Mouse (Mus musculus): ENCODE measurements at regions not wholly inside any gene's neighbourhood (a gene's known extent, or its start where the extent isn't known, plus 50 kb on each side); places are given as distances from the start of the nearest gene placed in this dataset.

DNA sequence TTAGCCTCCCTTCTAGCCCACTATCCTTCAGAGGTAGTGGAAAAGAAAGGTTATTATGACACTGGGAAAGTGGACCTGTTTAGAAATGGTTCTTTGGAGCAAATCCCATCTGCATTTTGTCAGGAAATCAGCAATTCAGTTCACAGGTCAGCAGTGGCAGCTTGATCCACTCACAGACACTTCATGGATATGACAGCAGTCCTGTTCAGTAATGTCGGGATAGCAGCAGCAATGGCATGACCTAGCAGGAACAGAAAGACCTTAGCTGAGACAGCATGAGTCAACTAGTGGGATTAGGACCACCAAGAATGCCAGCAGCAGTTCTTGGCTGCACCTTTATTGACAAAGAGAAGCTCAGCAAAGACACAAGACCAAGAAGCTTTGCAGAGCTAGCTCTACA, 365.8 kb upstream of the Tmem132c start:
- H3K27ac ChIP-seq (replicated peaks; ENCODE audit: low read depth, low read length) = no peak overlapping the region
- H3K4me1 ChIP-seq (ENCODE audit: control insufficient read depth, insufficient read depth, low read length) = no peaks in the 10 kb centered on the region
- H3K36me3 ChIP-seq (ENCODE audit: control insufficient read depth, insufficient read depth, low read length) = no peaks in the 10 kb centered on the region
- no peak overlapping the region for H3K9ac ChIP-seq (ENCODE audit: low read depth, low read length)
- ATAC-seq (ENCODE audit: low read depth) (no peak), DNase-seq (ENCODE audit: low spot score) (no peak)
- H3K9me3 ChIP-seq (ENCODE audit: control insufficient read depth, low read length) = peaks cover 4% of the 10 kb centered on the region; the same call in 1 of the 2 replicates
- H3K27me3 ChIP-seq (replicated peaks; ENCODE audit: control insufficient read depth, insufficient read depth, low read length) = no peaks in the 10 kb centered on the region
- 74% methylated on average over 1 of the region's 1 CpGs for WGBS
- no peak overlapping the region for H3K4me3 ChIP-seq (ENCODE audit: low read depth, low read length)
- H3K4me2 ChIP-seq (ENCODE audit: low read depth, low read length) = no peak overlapping the region

DNA sequence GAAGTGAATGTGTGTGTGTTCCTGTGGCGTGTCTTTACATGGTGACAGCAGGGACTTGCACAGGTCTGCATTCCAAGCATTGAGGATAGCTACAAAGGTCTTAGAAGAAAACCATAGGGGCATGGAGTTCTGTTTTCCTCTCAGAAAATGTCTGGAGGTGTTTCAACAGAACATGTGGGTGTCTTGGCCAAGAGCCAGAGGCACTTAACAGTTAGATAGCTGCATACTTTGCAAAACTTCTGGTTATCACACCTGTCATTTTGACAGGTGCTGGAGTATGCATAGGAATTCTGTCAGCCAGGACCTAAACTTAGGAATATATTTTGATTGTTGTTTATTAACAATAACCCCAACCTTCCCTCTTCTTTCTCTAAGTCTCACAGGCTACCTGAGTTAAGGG, 350.9 kb upstream of the Tmem132c start:
- WGBS = 50% methylated on average over 1 of the region's 1 CpGs
- no peak overlapping the region for H3K4me2 ChIP-seq (ENCODE audit: low read depth, low read length)
- H3K9ac ChIP-seq (ENCODE audit: low read depth, low read length) = no peak overlapping the region
- no peak overlapping the region for H3K27ac ChIP-seq (replicated peaks; ENCODE audit: low read depth, low read length)
- H3K4me1 ChIP-seq (ENCODE audit: control insufficient read depth, insufficient read depth, low read length) = no peaks in the 10 kb centered on the region
- peak; percentile 61 for DNase-seq (ENCODE audit: low spot score)
- no peaks in the 10 kb centered on the region for H3K36me3 ChIP-seq (ENCODE audit: control insufficient read depth, insufficient read depth, low read length)
- H3K27me3 ChIP-seq (replicated peaks; ENCODE audit: control insufficient read depth, insufficient read depth, low read length) = no peaks in the 10 kb centered on the region
- peaks cover 7% of the 10 kb centered on the region; the same call in 1 of the 2 replicates for H3K9me3 ChIP-seq (ENCODE audit: control insufficient read depth, low read length)
- no peak overlapping the region for H3K4me3 ChIP-seq (ENCODE audit: low read depth, low read length)
- ATAC-seq (ENCODE audit: low read depth) = no peak

DNA sequence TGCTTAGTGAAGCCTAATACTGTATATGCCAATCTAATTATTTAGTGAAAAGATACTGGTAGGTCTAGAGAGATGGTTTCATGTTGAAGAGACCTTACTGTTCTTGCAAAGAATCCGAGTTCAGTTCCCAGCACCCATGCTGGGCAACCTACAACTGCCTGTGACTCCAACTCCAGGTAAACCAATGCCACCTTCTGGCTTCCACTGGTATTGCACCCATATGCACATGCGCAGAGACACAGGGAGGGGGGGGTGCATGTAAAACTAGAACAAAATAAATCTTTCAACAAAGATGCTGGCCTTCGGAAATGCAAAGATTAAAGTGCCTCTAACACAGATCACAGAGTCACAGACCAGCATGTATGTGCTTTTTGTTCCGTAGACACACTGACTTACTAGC, 348.5 kb upstream of the Tmem132c start:
- no peak overlapping the region for H3K9ac ChIP-seq (ENCODE audit: low read depth, low read length)
- H3K4me2 ChIP-seq (ENCODE audit: low read depth, low read length) = no peak overlapping the region
- no peaks in the 10 kb centered on the region for H3K27me3 ChIP-seq (replicated peaks; ENCODE audit: control insufficient read depth, insufficient read depth, low read length)
- peaks cover 7% of the 10 kb centered on the region; the same call in 1 of the 2 replicates for H3K9me3 ChIP-seq (ENCODE audit: control insufficient read depth, low read length)
- DNase-seq (ENCODE audit: low spot score) (no peak), ATAC-seq (ENCODE audit: low read depth) (no peak)
- H3K36me3 ChIP-seq (ENCODE audit: control insufficient read depth, insufficient read depth, low read length) = no peaks in the 10 kb centered on the region
- H3K4me1 ChIP-seq (ENCODE audit: control insufficient read depth, insufficient read depth, low read length) = no peaks in the 10 kb centered on the region
- no peak overlapping the region for H3K4me3 ChIP-seq (ENCODE audit: low read depth, low read length)
- no peak overlapping the region for H3K27ac ChIP-seq (replicated peaks; ENCODE audit: low read depth, low read length)
- WGBS = 93% methylated on average over 4 of the region's 4 CpGs

DNA sequence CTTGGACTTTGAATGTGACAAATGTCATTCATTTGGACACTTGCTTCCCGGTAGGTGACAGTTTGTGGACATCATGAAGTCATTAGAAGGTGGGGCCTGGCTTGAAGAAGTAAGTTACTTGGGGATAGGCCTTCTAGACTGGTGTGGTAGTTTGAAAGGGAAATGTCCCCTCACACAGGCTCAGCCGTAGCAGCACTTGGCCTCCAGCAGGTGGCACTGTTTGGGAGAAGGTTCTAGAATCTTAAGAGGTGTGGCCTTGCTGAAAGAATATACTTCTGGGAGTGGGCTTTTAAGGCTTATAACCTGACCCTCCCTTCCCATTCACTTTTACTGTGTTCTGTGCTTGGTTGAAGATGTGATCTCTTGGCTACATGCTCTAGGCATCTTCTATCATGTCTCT, 331.5 kb upstream of the Tmem132c start:
- no peaks in the 10 kb centered on the region for H3K4me1 ChIP-seq (ENCODE audit: control insufficient read depth, insufficient read depth, low read length)
- H3K27me3 ChIP-seq (replicated peaks; ENCODE audit: control insufficient read depth, insufficient read depth, low read length) = no peaks in the 10 kb centered on the region
- DNase-seq (ENCODE audit: low spot score) (no peak), ATAC-seq (ENCODE audit: low read depth) (no peak)
- H3K4me3 ChIP-seq (ENCODE audit: low read depth, low read length) = no peak overlapping the region
- no peak overlapping the region for H3K4me2 ChIP-seq (ENCODE audit: low read depth, low read length)
- H3K36me3 ChIP-seq (ENCODE audit: control insufficient read depth, insufficient read depth, low read length) = no peaks in the 10 kb centered on the region
- H3K9me3 ChIP-seq (ENCODE audit: control insufficient read depth, low read length) = no peaks in the 10 kb centered on the region
- H3K27ac ChIP-seq (replicated peaks; ENCODE audit: low read depth, low read length) = no peak overlapping the region
- WGBS = 93% methylated on average over 2 of the region's 2 CpGs
- no peak overlapping the region for H3K9ac ChIP-seq (ENCODE audit: low read depth, low read length)

DNA sequence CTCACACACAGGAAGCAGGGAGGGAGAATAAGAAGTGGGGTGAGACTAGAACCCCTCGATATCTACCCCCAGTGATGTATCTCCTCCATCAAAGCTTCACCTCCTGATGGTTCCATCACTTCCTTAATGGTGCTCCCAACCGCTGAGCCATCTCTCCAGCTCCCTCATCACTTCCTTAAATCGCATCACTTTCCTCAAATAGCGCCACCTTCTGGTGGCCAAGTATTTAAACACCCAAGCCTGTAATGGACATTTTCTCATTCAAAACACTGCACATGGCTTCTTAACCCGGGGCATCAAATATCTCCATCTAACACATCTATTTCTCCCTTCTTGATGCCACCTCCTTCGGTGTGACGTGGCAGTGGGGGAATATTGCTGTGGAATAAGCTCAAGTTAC, 324.3 kb upstream of the Tmem132c start:
- ATAC-seq (ENCODE audit: low read depth) (no peak), DNase-seq (ENCODE audit: low spot score) (no peak)
- Histone ChIP-seq H3K27me3 (replicated peaks; ENCODE audit: control insufficient read depth, insufficient read depth, low read length) (no peaks in the 10 kb centered on the region), H3K4me1 (ENCODE audit: control insufficient read depth, insufficient read depth, low read length) (no peaks in the 10 kb centered on the region), H3K4me3 (ENCODE audit: low read depth, low read length) (no peak overlapping the region), H3K4me2 (ENCODE audit: low read depth, low read length) (no peak overlapping the region), H3K27ac (replicated peaks; ENCODE audit: low read depth, low read length) (no peak overlapping the region), H3K9ac (ENCODE audit: low read depth, low read length) (no peak overlapping the region), H3K36me3 (ENCODE audit: control insufficient read depth, insufficient read depth, low read length) (no peaks in the 10 kb centered on the region), H3K9me3 (ENCODE audit: control insufficient read depth, low read length) (peaks cover 4% of the 10 kb centered on the region; the same call in 1 of the 2 replicates)
- WGBS = 70% methylated on average over 7 of the region's 7 CpGs

DNA sequence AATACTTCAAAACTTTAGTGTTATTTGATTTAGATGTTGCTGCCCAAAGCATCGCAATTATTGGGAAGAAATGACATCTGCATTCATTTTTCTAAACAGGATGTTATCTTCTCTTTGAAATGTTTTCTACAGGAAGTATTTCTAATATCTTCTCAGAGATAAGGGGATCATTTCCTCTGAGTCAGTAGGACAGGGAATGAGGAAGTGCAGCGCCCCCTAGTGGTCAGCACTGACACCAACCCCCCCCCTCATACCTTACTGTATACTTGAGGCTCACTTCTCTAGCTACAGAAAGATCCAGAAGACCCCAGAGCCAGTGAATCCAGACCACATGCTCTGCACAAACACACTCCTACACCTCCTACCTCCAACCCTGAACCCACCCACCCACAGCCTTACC, 308.1 kb upstream of the Tmem132c start:
- H3K36me3 ChIP-seq (ENCODE audit: control insufficient read depth, insufficient read depth, low read length) = no peaks in the 10 kb centered on the region
- H3K27ac ChIP-seq (replicated peaks; ENCODE audit: low read depth, low read length) = no peak overlapping the region
- 0 out of 2 replicates have a peak, but pooled peaks cover 3% of the 10 kb centered on the region for H3K9me3 ChIP-seq (ENCODE audit: control insufficient read depth, low read length)
- no peak overlapping the region for H3K4me2 ChIP-seq (ENCODE audit: low read depth, low read length)
- no peak overlapping the region for H3K9ac ChIP-seq (ENCODE audit: low read depth, low read length)
- ATAC-seq (ENCODE audit: low read depth) (no peak), DNase-seq (ENCODE audit: low spot score) (no peak)
- H3K4me3 ChIP-seq (ENCODE audit: low read depth, low read length) = no peak overlapping the region
- no peaks in the 10 kb centered on the region for H3K4me1 ChIP-seq (ENCODE audit: control insufficient read depth, insufficient read depth, low read length)
- WGBS = 49% methylated on average over 2 of the region's 2 CpGs
- no peaks in the 10 kb centered on the region for H3K27me3 ChIP-seq (replicated peaks; ENCODE audit: control insufficient read depth, insufficient read depth, low read length)

DNA sequence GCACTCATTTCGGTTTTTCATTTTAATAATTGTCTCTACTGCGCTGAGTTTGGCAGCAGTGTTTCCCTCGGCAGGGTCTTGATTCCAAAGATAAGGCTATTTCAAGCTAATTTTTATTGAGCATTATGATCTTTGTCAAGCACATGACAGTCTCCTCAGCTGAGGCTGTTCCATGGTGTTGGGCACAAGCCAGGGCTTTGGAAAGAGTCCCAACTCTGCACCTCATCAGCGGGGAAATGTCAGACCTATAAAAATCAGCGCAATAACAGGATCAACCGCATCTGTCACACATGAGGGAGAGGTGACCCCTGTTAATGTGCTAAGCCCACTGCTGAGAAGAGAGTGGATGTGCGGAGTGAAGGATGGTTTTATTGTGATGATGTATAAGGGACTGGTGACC, 296.7 kb upstream of the Tmem132c start:
- 76% methylated on average over 7 of the region's 7 CpGs for WGBS
- H3K9me3 ChIP-seq (ENCODE audit: control insufficient read depth, low read length) = no peaks in the 10 kb centered on the region
- no peak overlapping the region for H3K4me3 ChIP-seq (ENCODE audit: low read depth, low read length)
- no peaks in the 10 kb centered on the region for H3K4me1 ChIP-seq (ENCODE audit: control insufficient read depth, insufficient read depth, low read length)
- H3K27ac ChIP-seq (replicated peaks; ENCODE audit: low read depth, low read length) = no peak overlapping the region
- no peak for ATAC-seq (ENCODE audit: low read depth)
- no peak for DNase-seq (ENCODE audit: low spot score)
- no peaks in the 10 kb centered on the region for H3K36me3 ChIP-seq (ENCODE audit: control insufficient read depth, insufficient read depth, low read length)
- H3K27me3 ChIP-seq (replicated peaks; ENCODE audit: control insufficient read depth, insufficient read depth, low read length) = no peaks in the 10 kb centered on the region
- no peak overlapping the region for H3K4me2 ChIP-seq (ENCODE audit: low read depth, low read length)
- no peak overlapping the region for H3K9ac ChIP-seq (ENCODE audit: low read depth, low read length)

DNA sequence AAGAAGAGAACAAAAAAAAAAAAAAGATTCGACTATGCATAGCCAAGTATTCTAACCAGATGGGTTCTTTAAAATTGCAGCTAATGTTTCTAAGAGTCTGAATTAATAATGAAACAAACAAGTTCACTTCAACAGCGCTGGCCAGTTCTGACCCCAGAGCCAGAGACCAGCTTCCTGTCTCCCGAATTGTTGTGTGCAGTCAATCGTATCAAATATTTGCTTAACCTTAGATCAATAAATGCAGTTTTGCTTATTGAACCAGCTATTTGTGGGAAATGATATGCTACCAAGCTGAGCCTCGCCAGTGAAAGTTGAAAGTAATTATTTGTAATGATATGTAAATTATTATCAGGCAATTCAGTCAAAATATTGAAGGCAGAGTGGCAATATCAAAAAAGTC, 287.4 kb upstream of the Tmem132c start:
- Histone ChIP-seq H3K9me3 (ENCODE audit: control insufficient read depth, low read length) (no peaks in the 10 kb centered on the region), H3K4me2 (ENCODE audit: low read depth, low read length) (no peak overlapping the region), H3K27ac (replicated peaks; ENCODE audit: low read depth, low read length) (no peak overlapping the region), H3K9ac (ENCODE audit: low read depth, low read length) (no peak overlapping the region), H3K27me3 (replicated peaks; ENCODE audit: control insufficient read depth, insufficient read depth, low read length) (no peaks in the 10 kb centered on the region), H3K4me3 (ENCODE audit: low read depth, low read length) (no peak overlapping the region), H3K4me1 (ENCODE audit: control insufficient read depth, insufficient read depth, low read length) (no peaks in the 10 kb centered on the region), H3K36me3 (ENCODE audit: control insufficient read depth, insufficient read depth, low read length) (no peaks in the 10 kb centered on the region)
- ATAC-seq (ENCODE audit: low read depth) (no peak), DNase-seq (ENCODE audit: low spot score) (no peak)
- 64% methylated on average over 5 of the region's 5 CpGs for WGBS

DNA sequence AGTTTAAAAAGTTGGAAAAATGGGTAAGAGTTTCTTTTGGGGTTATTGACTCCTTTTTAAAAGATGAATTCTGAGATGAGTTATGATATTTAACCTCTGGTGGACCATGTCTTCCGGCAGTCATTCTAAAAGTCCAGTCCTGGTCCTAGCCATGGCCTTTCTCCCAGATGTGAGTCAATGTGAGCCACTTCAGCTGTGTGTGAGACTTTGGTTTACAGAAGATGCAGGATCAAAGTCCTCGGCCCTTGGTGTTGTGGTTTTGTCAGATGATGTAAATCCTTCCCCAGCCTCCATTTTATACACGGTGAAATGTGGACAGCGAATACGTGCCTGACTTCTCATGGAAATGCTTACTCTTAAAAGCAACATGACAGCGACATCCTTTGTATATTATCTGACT, 287.0 kb upstream of the Tmem132c start:
- Histone ChIP-seq H3K27me3 (replicated peaks; ENCODE audit: control insufficient read depth, insufficient read depth, low read length) (no peaks in the 10 kb centered on the region), H3K27ac (replicated peaks; ENCODE audit: low read depth, low read length) (no peak overlapping the region), H3K4me3 (ENCODE audit: low read depth, low read length) (no peak overlapping the region), H3K4me1 (ENCODE audit: control insufficient read depth, insufficient read depth, low read length) (no peaks in the 10 kb centered on the region), H3K36me3 (ENCODE audit: control insufficient read depth, insufficient read depth, low read length) (no peaks in the 10 kb centered on the region), H3K9me3 (ENCODE audit: control insufficient read depth, low read length) (no peaks in the 10 kb centered on the region), H3K4me2 (ENCODE audit: low read depth, low read length) (no peak overlapping the region), H3K9ac (ENCODE audit: low read depth, low read length) (no peak overlapping the region)
- ATAC-seq (ENCODE audit: low read depth) (no peak), DNase-seq (ENCODE audit: low spot score) (no peak)
- 82% methylated on average over 6 of the region's 6 CpGs for WGBS

Measured in embryonic facial prominence, embryonic 14.5 days (tissue).